17 mouse cellular contexts compared by ENCODE assay signal in the genomic region with DNA sequence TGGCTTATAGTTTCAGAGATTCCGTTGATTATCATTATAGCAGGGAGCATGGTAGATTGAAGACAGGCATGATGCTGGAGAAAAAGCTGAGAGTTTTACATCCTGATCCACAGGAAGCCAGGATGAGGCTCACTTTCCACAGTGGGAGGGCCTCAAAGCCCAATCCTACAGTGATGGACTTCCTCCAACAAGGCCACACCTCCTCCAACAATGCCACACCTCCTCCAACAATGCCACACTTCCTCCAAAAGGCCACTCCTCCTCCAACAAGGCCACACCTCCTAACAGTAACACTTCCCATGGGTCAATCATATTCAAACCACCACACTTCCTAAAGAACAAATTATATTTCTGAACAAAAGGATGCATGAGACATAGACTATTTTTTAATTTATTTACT.
A peak's percentile ranks its signal among the peaks of the same experiment; 100 is the strongest.
DNase-seq lines count a peak whose midpoint lies in the region; ATAC-seq and TF ChIP-seq lines count a peak whose summit lies in the region.
"Had no signal": no experiment of that assay in that cellular context is flagged by ENCODE, and none has a peak within 500 bp of the region (broad histone marks: within the 10 kb centered on the region; RNA-seq: fewer than 3 reads in every experiment).

No protein-coding gene starts in this region.

- 0 out of 2 replicates have a peak, but pooled peaks have one; percentile 41 for ATAC-seq in neural tube, embryonic 12.5 days (ENCODE audit: low FRiP score, low read depth)
- ATAC-seq: forebrain, postnatal 0 days; intestine, postnatal 0 days had no signal

- DNase-seq in heart, adult 11 months: peak; percentile 82
- no peak for DNase-seq in heart, adult 2 months
- no peak for DNase-seq in neural tube, embryonic 10.5 days (ENCODE audit: extremely low spot score, low spot score)
- peak; percentile 66 for DNase-seq in R1 (ENCODE audit: low read depth, low spot score)
- DNase-seq in urinary bladder, postnatal 14 days (ENCODE audit: low spot score): no peak
- DNase-seq: adrenal gland, adult 2 months; adrenal gland, postnatal 25 days; cerebellum, adult 2 months; cerebellum, postnatal 10 days; forebrain, postnatal 0 days; gastrocnemius, postnatal 36 days; heart, postnatal 36 days had no signal

- no peaks in the 10 kb centered on the region for H3K79me2 ChIP-seq in heart, adult 2 months (replicated peaks; ENCODE audit: control insufficient read depth, insufficient read depth, low read length)

- intact Hi-C loops in heart, adult 2 months (cut with DNase I): no loop called here

- no peaks in the 10 kb centered on the region for H3K27me3 ChIP-seq in heart, adult 2 months (ENCODE audit: control insufficient read depth, insufficient read depth, low read length)
- H3K27me3 ChIP-seq in neural tube, embryonic 12.5 days (replicated peaks): no peaks in the 10 kb centered on the region
- H3K27me3 ChIP-seq: heart, embryonic 12.5 days; hindbrain, embryonic 15.5 days had no signal

- 98% methylated on average over 1 of the region's 1 CpGs for WGBS in heart, adult 2 months
- 97% methylated on average over 1 of the region's 1 CpGs for WGBS in neural tube, embryonic 12.5 days

- H3K4me2 ChIP-seq in neural tube, embryonic 12.5 days (replicated peaks): no peak overlapping the region
- H3K4me2 ChIP-seq: heart, embryonic 12.5 days; hindbrain, embryonic 15.5 days had no signal

- no peak overlapping the region; the same call in 1 of the 2 replicates for H3K27ac ChIP-seq in heart, adult 2 months
- H3K27ac ChIP-seq in neural tube, embryonic 12.5 days: no peak overlapping the region
- H3K27ac ChIP-seq: hindbrain, embryonic 15.5 days had no signal

- TF ChIP-seq EP300 in heart, adult 2 months (IDR thresholded peaks at IDR 0.05; ENCODE audit: insufficient read depth, low read depth, low read length): no peak

- no peak overlapping the region for H3K9ac ChIP-seq in heart, adult 2 months (ENCODE audit: low read depth, low read length)
- no peak overlapping the region for H3K9ac ChIP-seq in neural tube, embryonic 12.5 days
- H3K9ac ChIP-seq: forebrain, postnatal 0 days; heart, embryonic 12.5 days; hindbrain, embryonic 15.5 days had no signal

- TF ChIP-seq POLR2A in heart, adult 2 months (IDR thresholded peaks at IDR 0.05; ENCODE audit: insufficient read depth, low read depth, low read length): no peak

- H3K4me1 ChIP-seq in heart, adult 2 months (ENCODE audit: control insufficient read depth, insufficient read depth, low read length): peaks cover 7% of the 10 kb centered on the region
- H3K4me1 ChIP-seq in neural tube, embryonic 12.5 days: no peaks in the 10 kb centered on the region

- H3K9me3 ChIP-seq in neural tube, embryonic 12.5 days: no peaks in the 10 kb centered on the region
- H3K9me3 ChIP-seq: G1E; heart, embryonic 12.5 days; hindbrain, embryonic 15.5 days had no signal

- H3K36me3 ChIP-seq in heart, adult 2 months (ENCODE audit: control insufficient read depth, insufficient read depth, low read length): peaks cover 2% of the 10 kb centered on the region; the same call in 1 of the 2 replicates
- no peaks in the 10 kb centered on the region for H3K36me3 ChIP-seq in neural tube, embryonic 12.5 days
- H3K36me3 ChIP-seq: G1E; heart, embryonic 12.5 days; hindbrain, embryonic 15.5 days had no signal

- no peak overlapping the region for H3K4me3 ChIP-seq in heart, adult 2 months
- no peak overlapping the region for H3K4me3 ChIP-seq in neural tube, embryonic 12.5 days
- H3K4me3 ChIP-seq: heart, embryonic 12.5 days; hindbrain, embryonic 15.5 days had no signal

- TF ChIP-seq CTCF in heart, adult 2 months (IDR thresholded peaks at IDR 0.05): no peak

Comparison
In these comparisons a context has a peak if more than half of its experiments do, and no peak if none do; other contexts are left out.
1. DNase-seq: peak in heart, adult 11 months (single experiment) and R1 (single experiment); none in heart, adult 2 months (0 of 2), neural tube, embryonic 10.5 days (single experiment) and urinary bladder, postnatal 14 days (single experiment).